11 mouse cellular contexts compared by ENCODE assay signal in genomic region chr11:88431363-88432269, GRCm38 (mm10).
DNase-seq lines count a peak whose midpoint lies in the region; ATAC-seq and TF ChIP-seq lines count a peak whose summit lies in the region.
"Had no signal": no experiment of that assay in that cellular context is flagged by ENCODE, and none has a peak within 500 bp of the region (broad histone marks: within the 10 kb centered on the region; RNA-seq: fewer than 3 reads in every experiment).

No protein-coding gene starts in this region.

- 0 out of 2 replicates have a peak overlapping the region, but pooled peaks have one; percentile 1 for H3K4me2 ChIP-seq in forebrain, embryonic 13.5 days
- H3K4me2 ChIP-seq in hindbrain, embryonic 16.5 days (ENCODE audit: low read length): no peak overlapping the region
- peak overlapping the region; percentile 29 for H3K4me2 ChIP-seq in neural tube, embryonic 15.5 days
- H3K4me2 ChIP-seq: heart, embryonic 11.5 days; intestine, embryonic 15.5 days had no signal

- peak overlapping the region; percentile 4; the same call in 1 of the 2 replicates for H3K4me3 ChIP-seq in layer of hippocampus, adult 2 months
- H3K4me3 ChIP-seq in forebrain, embryonic 13.5 days: no peak overlapping the region
- no peak overlapping the region for H3K4me3 ChIP-seq in hindbrain, embryonic 16.5 days (ENCODE audit: low read length)
- H3K4me3 ChIP-seq in neural tube, embryonic 15.5 days (replicated peaks): no peak overlapping the region
- H3K4me3 ChIP-seq: intestine, embryonic 15.5 days had no signal

- no peak for DNase-seq in layer of hippocampus, adult 2 months (ENCODE audit: low spot score in 2 of 2)
- no peak for DNase-seq in layer of hippocampus, postnatal 10 days (ENCODE audit: low spot score in 2 of 2)
- no peak for DNase-seq in gastrocnemius, adult 8-10 months (ENCODE audit: low spot score in 2 of 2)
- DNase-seq: lung, adult 2 months had no signal

- TF ChIP-seq CTCF in layer of hippocampus, adult 2 months (conservative IDR thresholded peaks at IDR 0.05): no peak

- peak; percentile 60 for ATAC-seq in forebrain, embryonic 13.5 days
- ATAC-seq in hindbrain, embryonic 16.5 days: 0 out of 2 replicates have a peak, but pooled peaks have one; percentile 17
- peak; percentile 46; the same call in 1 of the 2 replicates for ATAC-seq in neural tube, embryonic 15.5 days (ENCODE audit: low FRiP score)
- ATAC-seq in megakaryocyte progenitor cell, adult 5-6 weeks (replicated peaks; ENCODE audit: poor library complexity): no peak
- ATAC-seq: CD4-positive, CD25-positive, alpha-beta regulatory T cell, adult 4 months; intestine, embryonic 15.5 days had no signal

- H3K9me3 ChIP-seq in forebrain, embryonic 13.5 days (replicated peaks): no peaks in the 10 kb centered on the region
- H3K9me3 ChIP-seq in hindbrain, embryonic 16.5 days (ENCODE audit: control insufficient read depth, low read length): no peaks in the 10 kb centered on the region
- H3K9me3 ChIP-seq in neural tube, embryonic 15.5 days (replicated peaks): no peaks in the 10 kb centered on the region
- H3K9me3 ChIP-seq: intestine, embryonic 15.5 days had no signal

- H3K27ac ChIP-seq in layer of hippocampus, adult 2 months: no peak overlapping the region
- peak overlapping the region; percentile 53 for H3K27ac ChIP-seq in forebrain, embryonic 13.5 days
- H3K27ac ChIP-seq in hindbrain, embryonic 16.5 days (ENCODE audit: low read depth, low read length): peak overlapping the region; percentile 54
- peak overlapping the region; percentile 56 for H3K27ac ChIP-seq in neural tube, embryonic 15.5 days (replicated peaks)
- H3K27ac ChIP-seq: intestine, embryonic 15.5 days had no signal

- WGBS in forebrain, embryonic 13.5 days: 30% methylated on average over 22 of the region's 22 CpGs
- 25% methylated on average over 22 of the region's 22 CpGs for WGBS in hindbrain, embryonic 16.5 days
- WGBS in neural tube, embryonic 15.5 days: 33% methylated on average over 22 of the region's 22 CpGs

- H3K27me3 ChIP-seq in forebrain, embryonic 13.5 days: no peaks in the 10 kb centered on the region
- H3K27me3 ChIP-seq in hindbrain, embryonic 16.5 days (replicated peaks; ENCODE audit: control insufficient read depth, insufficient read depth, low read length): no peaks in the 10 kb centered on the region
- H3K27me3 ChIP-seq in neural tube, embryonic 15.5 days (replicated peaks): no peaks in the 10 kb centered on the region
- H3K27me3 ChIP-seq: intestine, embryonic 15.5 days had no signal

- no peak overlapping the region for H3K9ac ChIP-seq in forebrain, embryonic 13.5 days
- no peak overlapping the region for H3K9ac ChIP-seq in hindbrain, embryonic 16.5 days (ENCODE audit: low read depth, low read length)
- peak overlapping the region; percentile 30; the same call in 1 of the 2 replicates for H3K9ac ChIP-seq in neural tube, embryonic 15.5 days (replicated peaks)
- H3K9ac ChIP-seq: intestine, embryonic 15.5 days had no signal

- H3K4me1 ChIP-seq in forebrain, embryonic 13.5 days: peaks cover 59% of the 10 kb centered on the region
- peaks cover 33% of the 10 kb centered on the region for H3K4me1 ChIP-seq in hindbrain, embryonic 16.5 days (ENCODE audit: control insufficient read depth, insufficient read depth, low read depth, low read length)
- peaks cover 54% of the 10 kb centered on the region for H3K4me1 ChIP-seq in neural tube, embryonic 15.5 days

- H3K36me3 ChIP-seq in forebrain, embryonic 13.5 days (ENCODE audit: poor library complexity, severe bottlenecking): 0 out of 2 replicates have a peak, but pooled peaks cover 4% of the 10 kb centered on the region
- H3K36me3 ChIP-seq in hindbrain, embryonic 16.5 days (ENCODE audit: control insufficient read depth, insufficient read depth, low read length): no peaks in the 10 kb centered on the region
- H3K36me3 ChIP-seq in neural tube, embryonic 15.5 days: no peaks in the 10 kb centered on the region
- H3K36me3 ChIP-seq: intestine, embryonic 15.5 days had no signal
